Mouse (Mus musculus): ENCODE data around the gene Syngr3. TPM values are rescaled to one million over a fixed set of nuclear protein-coding genes. Genes with fewer than 3 reads are reported as not detected.

Syngr3 gene
- polyA plus RNA-seq, 1 experiment, result not detected

DNA sequence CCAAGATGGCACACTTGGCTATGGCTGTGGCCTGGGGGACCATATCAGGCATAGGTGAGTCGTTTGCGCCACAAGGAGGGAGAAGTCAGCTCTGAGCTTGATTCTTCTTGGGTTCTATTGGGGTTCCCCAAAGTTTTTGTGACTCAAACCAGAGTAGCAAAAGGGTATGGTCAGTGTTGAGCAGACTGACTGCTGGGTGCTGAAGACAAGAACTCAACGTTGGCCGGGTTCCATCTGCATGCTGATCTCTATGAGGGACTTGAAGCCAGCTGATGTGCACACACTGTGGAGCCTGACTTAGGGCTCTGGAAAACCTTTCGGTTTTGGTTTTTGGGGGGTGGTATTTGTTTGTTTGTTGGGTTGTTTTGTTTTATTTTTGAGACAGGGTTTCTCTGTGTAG, 54.1 kb downstream of the Syngr3 start:
- H3K27ac ChIP-seq (ENCODE audit: control insufficient read depth, insufficient read depth, low read depth, low read length, poor library complexity), result no peak overlapping the region
- peaks cover 7% of the 10 kb centered on the region for H3K4me1 ChIP-seq (ENCODE audit: control insufficient read depth, insufficient read depth, low read length)
- TF ChIP-seq CTCF (IDR thresholded peaks at IDR 0.05; ENCODE audit: control insufficient read depth, insufficient read depth, low read length) (no peak), POLR2A (IDR thresholded peaks at IDR 0.05; ENCODE audit: borderline replicate concordance, control insufficient read depth, low read depth, low read length) (no peak)
- no peak overlapping the region for H3K4me3 ChIP-seq (replicated peaks; ENCODE audit: control insufficient read depth, low read depth, low read length)
- WGBS, result 88% methylated on average over 5 of the region's 5 CpGs

Other genes starting within 250 kb of the Syngr3 start
- 5.0 and 21.3 TPM in 2 replicates for gene Dnase1l2, start 246.8 kb downstream of the Syngr3 start, polyA plus RNA-seq (2011; ENCODE audit: insufficient read depth, insufficient read length, low replicate concordance, missing spikeins)
- 34.5 and 70.1 TPM in 2 replicates for gene E4f1, start 219.6 kb downstream of the Syngr3 start, polyA plus RNA-seq (2011; ENCODE audit: insufficient read depth, insufficient read length, low replicate concordance, missing spikeins)
- 33.0 and 34.7 TPM in 2 replicates for gene Pgp, start 219.6 kb downstream of the Syngr3 start, polyA plus RNA-seq (2011; ENCODE audit: insufficient read depth, insufficient read length, low replicate concordance, missing spikeins)
- 3.3 TPM in 1 of 2 replicates, not detected in the other for gene Bricd5, start 216.1 kb downstream of the Syngr3 start, polyA plus RNA-seq (2011; ENCODE audit: insufficient read depth, insufficient read length, low replicate concordance, missing spikeins)
- 9.8 and 22.9 TPM in 2 replicates for gene Mlst8, start 210.9 kb downstream of the Syngr3 start, polyA plus RNA-seq (2011; ENCODE audit: insufficient read depth, insufficient read length, low replicate concordance, missing spikeins)
- gene Caskin1, start 201.4 kb downstream of the Syngr3 start, polyA plus RNA-seq (2011; ENCODE audit: insufficient read depth, insufficient read length, low replicate concordance, missing spikeins), result not detected in 2 replicates
- 79.2 and 108 TPM in 2 replicates for gene Traf7, start 162.0 kb downstream of the Syngr3 start, polyA plus RNA-seq (2011; ENCODE audit: insufficient read depth, insufficient read length, low replicate concordance, missing spikeins)
- gene Rab26, start 155.7 kb downstream of the Syngr3 start, polyA plus RNA-seq (2011; ENCODE audit: insufficient read depth, insufficient read length, low replicate concordance, missing spikeins), result not detected in 2 replicates
- gene Pkd1, start 140.1 kb downstream of the Syngr3 start, polyA plus RNA-seq (2011; ENCODE audit: insufficient read depth, insufficient read length, low replicate concordance, missing spikeins), result 10.4 and 17.9 TPM in 2 replicates
- gene Tsc2, start 57.3 kb downstream of the Syngr3 start, polyA plus RNA-seq (2011; ENCODE audit: insufficient read depth, insufficient read length, low replicate concordance, missing spikeins), result 38.1 and 92.1 TPM in 2 replicates
- gene Nthl1, start 57.3 kb downstream of the Syngr3 start, polyA plus RNA-seq (2011; ENCODE audit: insufficient read depth, insufficient read length, low replicate concordance, missing spikeins), result 4.6 and 6.5 TPM in 2 replicates
- 5.2 and 5.9 TPM in 2 replicates for gene Slc9a3r2, start 39.6 kb downstream of the Syngr3 start, polyA plus RNA-seq (2011; ENCODE audit: insufficient read depth, insufficient read length, low replicate concordance, missing spikeins)
- not detected in 2 replicates for gene Npw, start 31.5 kb downstream of the Syngr3 start, polyA plus RNA-seq (2011; ENCODE audit: insufficient read depth, insufficient read length, low replicate concordance, missing spikeins)
- gene Zfp598, start 20.3 kb downstream of the Syngr3 start, polyA plus RNA-seq (2011; ENCODE audit: insufficient read depth, insufficient read length, low replicate concordance, missing spikeins), result 19.6 and 29.3 TPM in 2 replicates
- gene Gfer, start 6.2 kb upstream of the Syngr3 start, polyA plus RNA-seq (2011; ENCODE audit: insufficient read depth, insufficient read length, low replicate concordance, missing spikeins), result 19.3 and 42.9 TPM in 2 replicates
- 2.1 and 2.5 TPM in 2 replicates for gene Noxo1, start 6.3 kb upstream of the Syngr3 start, polyA plus RNA-seq (2011; ENCODE audit: insufficient read depth, insufficient read length, low replicate concordance, missing spikeins)
- 19.4 and 28.1 TPM in 2 replicates for gene Tbl3, start 17.7 kb upstream of the Syngr3 start, polyA plus RNA-seq (2011; ENCODE audit: insufficient read depth, insufficient read length, low replicate concordance, missing spikeins)
- not detected in 2 replicates for gene Rnf151, start 28.1 kb upstream of the Syngr3 start, polyA plus RNA-seq (2011; ENCODE audit: insufficient read depth, insufficient read length, low replicate concordance, missing spikeins)
- gene Rps2, start 28.2 kb upstream of the Syngr3 start, polyA plus RNA-seq (2011; ENCODE audit: insufficient read depth, insufficient read length, low replicate concordance, missing spikeins), result 828 and 1,146 TPM in 2 replicates
- 150 and 172 TPM in 2 replicates for gene Ndufb10, start 34.5 kb upstream of the Syngr3 start, polyA plus RNA-seq (2011; ENCODE audit: insufficient read depth, insufficient read length, low replicate concordance, missing spikeins)
- 2.5 TPM in 1 of 2 replicates, not detected in the other for gene Rpl3l, start 37.9 kb upstream of the Syngr3 start, polyA plus RNA-seq (2011; ENCODE audit: insufficient read depth, insufficient read length, low replicate concordance, missing spikeins)
- 106 and 309 TPM in 2 replicates for gene Msrb1, start 46.7 kb upstream of the Syngr3 start, polyA plus RNA-seq (2011; ENCODE audit: insufficient read depth, insufficient read length, low replicate concordance, missing spikeins)
- 2.2 TPM in 1 of 2 replicates, not detected in the other for gene Hs3st6, start 63.0 kb upstream of the Syngr3 start, polyA plus RNA-seq (2011; ENCODE audit: insufficient read depth, insufficient read length, low replicate concordance, missing spikeins)
- gene Meiob, start 114.3 kb upstream of the Syngr3 start, polyA plus RNA-seq (2011; ENCODE audit: insufficient read depth, insufficient read length, low replicate concordance, missing spikeins), result 0.77 TPM in 1 of 2 replicates, not detected in the other
- gene Hagh, start 150.2 kb upstream of the Syngr3 start, polyA plus RNA-seq (2011; ENCODE audit: insufficient read depth, insufficient read length, low replicate concordance, missing spikeins), result 92.4 and 146 TPM in 2 replicates
- 51.5 and 67.1 TPM in 2 replicates for gene Fahd1, start 160.4 kb upstream of the Syngr3 start, polyA plus RNA-seq (2011; ENCODE audit: insufficient read depth, insufficient read length, low replicate concordance, missing spikeins)
- not detected in 2 replicates for gene Igfals, start 176.0 kb upstream of the Syngr3 start, polyA plus RNA-seq (2011; ENCODE audit: insufficient read depth, insufficient read length, low replicate concordance, missing spikeins)
- 34.2 and 45.6 TPM in 2 replicates for gene Nubp2, start 196.4 kb upstream of the Syngr3 start, polyA plus RNA-seq (2011; ENCODE audit: insufficient read depth, insufficient read length, low replicate concordance, missing spikeins)
- 37.8 and 47.2 TPM in 2 replicates for gene Spsb3, start 196.7 kb upstream of the Syngr3 start, polyA plus RNA-seq (2011; ENCODE audit: insufficient read depth, insufficient read length, low replicate concordance, missing spikeins)
- 8.2 and 35.6 TPM in 2 replicates for gene Eme2, start 205.1 kb upstream of the Syngr3 start, polyA plus RNA-seq (2011; ENCODE audit: insufficient read depth, insufficient read length, low replicate concordance, missing spikeins)
- gene Mrps34, start 205.2 kb upstream of the Syngr3 start, polyA plus RNA-seq (2011; ENCODE audit: insufficient read depth, insufficient read length, low replicate concordance, missing spikeins), result 23.4 and 43.9 TPM in 2 replicates
- 51.7 and 64.3 TPM in 2 replicates for gene Nme3, start 206.5 kb upstream of the Syngr3 start, polyA plus RNA-seq (2011; ENCODE audit: insufficient read depth, insufficient read length, low replicate concordance, missing spikeins)
- gene Mapk8ip3, start 247.0 kb upstream of the Syngr3 start, polyA plus RNA-seq (2011; ENCODE audit: insufficient read depth, insufficient read length, low replicate concordance, missing spikeins), result 51.0 and 96.3 TPM in 2 replicates